Mouse (Mus musculus) adrenal gland, adult 2 months (tissue): Measurements from ENCODE around the gene Kif22. TPM values are rescaled to one million over a fixed set of nuclear protein-coding genes. Genes with fewer than 3 reads are reported as not detected.

Experiments
- DNase-seq: peaks from one replicate; pipeline ENCODE4 v3.0.0; 2021
- polyA plus RNA-seq: library from polyadenylated mRNA; depleted of rRNA; stranded (reverse); fragments of >200 nt; gene quantifications from 2 replicates; pipeline ENCODE4 v1.2.3, GENCODE M21; 2012
- total RNA-seq, 2 experiments: library from RNA; stranded (reverse); gene quantifications; 2 replicates each; pipeline ENCODE4 v1.2.3; 2021

The Kif22 gene
- total and polyA plus RNA-seq, 3 experiments, result 0.89 to 2.5 (median 2.1) TPM

- no peak for DNase-seq
These were observed 11.0 kb downstream of the Kif22 start for GRCm38 (mm10) chr7:127031244-127031643.

- DNase-seq, result no peak
These were observed 12.1 kb downstream of the Kif22 start for GRCm38 (mm10) chr7:127030172-127030571.

GRCm38 (mm10) chr7:127027885-127028284 lies 14.4 kb downstream of the Kif22 start:
- DNase-seq, result no peak

- peak; percentile 100 for DNase-seq
These were observed 15.1 kb downstream of the Kif22 start, which contains the start of gene Maz for GRCm38 (mm10) chr7:127026984-127027726. TSS of gene Maz (minus strand) at chr7:127027037.

GRCm38 (mm10) chr7:127026616-127026983 lies 15.7 kb downstream of the Kif22 start:
- no peak for DNase-seq

- DNase-seq, result peak; percentile 83
These were observed 16.1 kb downstream of the Kif22 start for GRCm38 (mm10) chr7:127026161-127026600.

GRCm38 (mm10) chr7:127025556-127026160 lies 16.6 kb downstream of the Kif22 start:
- peak; percentile 77 for DNase-seq

GRCm38 (mm10) chr7:127024755-127025555 lies 17.3 kb downstream of the Kif22 start:
- DNase-seq, result peak; percentile 89

GRCm38 (mm10) chr7:127023896-127024690 lies 18.2 kb downstream of the Kif22 start:
- DNase-seq, result peak; percentile 24

- DNase-seq, result peak; percentile 23
These were observed 19.0 kb downstream of the Kif22 start for GRCm38 (mm10) chr7:127023272-127023691.

- no peak for DNase-seq
These were observed 19.6 kb downstream of the Kif22 start for GRCm38 (mm10) chr7:127022528-127023271.

GRCm38 (mm10) chr7:127021563-127022527 lies 20.4 kb downstream of the Kif22 start:
- DNase-seq, result no peak

- peak; percentile 58 for DNase-seq
These were observed 21.2 kb downstream of the Kif22 start, which contains the start of the genes Gm42742 and Prrt2 for GRCm38 (mm10) chr7:127020901-127021562. TSS of gene Gm42742 (minus strand) at chr7:127021097. TSS of gene Prrt2 (minus strand) at chr7:127021211.

- peak; percentile 6 for DNase-seq
These were observed 21.8 kb downstream of the Kif22 start for GRCm38 (mm10) chr7:127020491-127020890.

GRCm38 (mm10) chr7:127020031-127020430 lies 22.2 kb downstream of the Kif22 start:
- no peak for DNase-seq

GRCm38 (mm10) chr7:127019306-127019960 lies 22.8 kb downstream of the Kif22 start:
- DNase-seq, result no peak

GRCm38 (mm10) chr7:127018416-127019305 lies 23.6 kb downstream of the Kif22 start:
- no peak for DNase-seq
